Mouse (Mus musculus): ENCODE measurements around the gene Ankrd45.
"Not testable (repeated sequence)": the region's sequence is repeated elsewhere in the genome, so short reads cannot be mapped to it uniquely, and the experiment has no call there.

The Ankrd45 gene

GRCm38 (mm10) chr1:161190253-161190910 lies 47.9 kb downstream of the Ankrd45 start:
- DNase-seq = no peak

- peak; percentile 80 for DNase-seq
Observed at GRCm38 (mm10) chr1:161195541-161196351, 53.3 kb downstream of the Ankrd45 start.

DNA sequence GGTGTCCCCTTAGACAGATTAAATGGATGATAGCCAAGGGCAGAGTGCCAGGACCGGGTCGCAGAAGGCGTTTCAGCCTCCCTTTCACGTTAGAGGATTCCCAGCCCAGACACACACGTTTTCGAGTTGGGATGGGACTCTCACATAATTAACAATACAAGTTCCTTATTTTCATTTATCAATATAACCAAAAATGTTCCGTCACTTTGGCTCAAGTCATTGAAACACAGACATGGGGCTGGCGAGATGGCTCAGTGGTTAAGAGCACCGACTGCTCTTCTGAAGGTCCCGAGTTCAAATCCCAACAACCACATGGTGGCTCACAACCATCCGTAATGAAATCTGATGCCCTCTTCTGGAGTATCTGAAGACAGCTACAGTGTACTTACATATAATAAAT lies 53.9 kb downstream of the Ankrd45 start:
- not testable (repeated sequence) for DNase-seq

DNA sequence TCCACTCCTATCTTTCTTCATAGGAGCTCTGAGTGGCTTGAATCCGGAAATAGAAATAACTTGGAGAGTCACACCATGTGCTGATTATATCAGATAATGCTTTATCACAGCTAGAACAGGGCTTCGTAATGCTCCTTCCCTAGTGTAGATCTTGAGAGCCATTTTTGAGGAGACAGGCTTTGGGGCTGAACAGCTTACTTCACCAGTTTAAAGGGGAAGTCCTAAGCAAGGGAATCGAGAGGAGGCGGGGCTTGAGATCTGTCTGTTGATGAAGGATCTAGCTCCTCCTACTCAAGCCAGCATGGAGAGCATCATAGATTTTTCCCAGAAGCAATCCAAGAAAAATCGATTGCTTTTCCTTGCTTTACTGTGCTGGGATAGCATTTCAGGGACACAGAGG lies 57.4 kb downstream of the Ankrd45 start:
- no peak for DNase-seq

DNA sequence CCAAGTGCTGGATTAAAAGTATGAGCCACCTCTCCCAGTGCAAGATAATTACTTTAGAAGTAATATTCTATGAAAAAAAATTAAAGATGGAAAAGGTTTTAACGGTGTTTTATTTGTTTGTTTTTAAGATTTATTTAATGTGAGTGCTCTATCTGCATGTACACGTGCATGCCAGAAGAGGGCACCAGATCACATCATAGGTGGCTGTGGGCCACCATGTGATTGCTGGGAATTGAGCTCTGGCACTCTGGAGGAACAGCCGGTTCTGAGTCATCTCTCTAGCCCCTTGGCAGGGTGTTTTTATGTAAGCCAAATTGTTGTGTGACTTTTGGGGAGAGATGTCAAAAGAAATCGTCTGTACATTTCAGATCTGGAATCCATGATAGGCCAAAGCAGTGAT lies 72.0 kb downstream of the Ankrd45 start:
- peak; percentile 30 for DNase-seq

DNA sequence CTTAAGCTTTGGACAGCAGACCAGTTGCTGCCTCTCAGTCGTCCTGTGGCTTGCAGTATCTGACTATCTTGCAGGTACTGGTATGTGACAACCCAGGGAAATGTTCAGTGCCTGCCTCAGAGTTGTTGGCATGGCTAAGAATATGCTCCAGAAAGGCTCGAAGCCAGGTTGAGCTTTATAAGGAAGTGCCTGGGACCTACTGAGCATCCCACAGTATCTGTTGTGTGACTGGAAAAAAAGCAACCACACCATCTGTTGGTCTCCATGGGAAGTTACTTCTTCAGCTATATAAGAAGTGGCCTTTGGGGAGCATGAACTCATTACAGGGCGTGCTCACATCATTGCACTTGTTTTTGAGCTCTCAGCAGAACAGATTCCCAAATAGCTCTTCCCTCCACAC lies 77.3 kb downstream of the Ankrd45 start:
- no peak for DNase-seq
